Mouse (Mus musculus): ENCODE data around the gene Dbx1.

Gene Dbx1

DNA sequence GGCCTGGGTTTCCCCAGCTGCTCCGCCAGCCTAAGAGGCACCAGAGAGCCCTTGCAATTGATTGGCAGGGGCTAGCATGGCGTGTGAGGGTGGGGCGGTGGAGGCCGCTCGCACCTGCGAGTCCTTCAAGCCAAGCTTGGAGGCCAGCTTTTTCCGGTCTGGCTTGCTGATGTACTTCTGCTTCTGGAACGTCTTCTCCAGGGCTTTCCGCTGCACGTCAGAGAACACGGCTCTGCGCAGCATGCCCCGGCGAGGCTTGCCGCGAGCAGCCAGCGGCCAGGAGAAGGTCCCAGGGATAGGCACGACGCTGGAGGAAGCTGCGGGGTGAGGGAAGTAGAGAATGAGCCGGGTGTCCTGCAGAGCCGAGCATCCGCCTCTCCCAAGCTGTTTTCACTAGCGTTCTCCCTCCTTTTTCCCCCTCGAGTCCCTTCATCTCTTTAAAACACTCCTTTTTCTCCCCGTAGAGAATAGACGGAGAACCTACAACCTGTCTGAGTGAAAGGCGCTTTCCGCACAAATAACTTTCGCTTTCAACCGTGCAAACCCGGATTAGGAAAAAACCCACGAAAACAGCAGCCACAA is 3.2 kb downstream of the Dbx1 start:
- no peak for DNase-seq (ENCODE audit: low read depth, low spot score)

DNA sequence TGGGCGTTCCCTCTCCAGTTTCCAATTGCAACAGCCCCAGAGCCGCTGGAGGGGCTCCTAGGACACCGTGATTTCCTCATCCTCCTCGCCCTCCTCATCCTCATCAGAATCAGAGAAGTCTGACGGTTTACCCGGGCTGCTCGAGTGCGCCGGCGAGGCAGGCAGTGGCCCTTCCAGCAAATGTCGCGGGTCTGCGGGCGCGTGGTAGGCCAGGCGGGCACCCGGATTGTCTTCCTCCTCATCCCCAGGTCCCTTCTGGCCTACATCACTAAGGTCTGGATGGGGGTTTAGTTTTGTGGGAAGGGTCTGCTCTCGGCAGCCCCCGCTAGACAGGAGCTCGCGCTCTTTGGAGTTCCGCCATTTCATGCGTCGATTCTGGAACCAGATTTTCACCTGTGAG is 4.3 kb downstream of the Dbx1 start:
- DNase-seq (ENCODE audit: low read depth, low spot score): no peak

DNA sequence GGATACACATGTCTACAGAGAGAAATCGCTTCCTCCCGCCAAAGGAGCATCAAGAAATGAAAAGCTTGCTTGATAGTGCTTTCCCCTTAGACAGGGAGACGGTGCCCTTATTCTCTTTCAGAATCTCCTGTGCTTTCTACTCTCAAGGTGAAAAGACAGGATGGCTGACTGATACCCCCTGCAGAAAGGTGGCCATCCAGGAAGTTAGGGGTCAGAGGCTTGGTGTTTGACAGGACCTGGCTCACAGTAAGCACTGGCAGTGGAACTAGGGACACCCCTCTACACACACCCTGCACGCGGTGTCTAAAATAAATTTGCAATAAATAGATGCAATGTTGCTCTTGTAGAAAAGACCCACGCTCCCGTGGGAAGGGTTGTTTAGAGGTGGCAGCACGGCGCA is 4.8 kb downstream of the Dbx1 start:
- DNase-seq (ENCODE audit: low read depth, low spot score): no peak

- no peak for DNase-seq (ENCODE audit: low read depth, low spot score)
These were observed 16.5 kb downstream of the Dbx1 start for GRCm38 (mm10) chr7:49620160-49620559.

- no peak for DNase-seq (ENCODE audit: low read depth, low spot score)
These were observed 19.6 kb downstream of the Dbx1 start for GRCm38 (mm10) chr7:49617087-49617486.

DNA sequence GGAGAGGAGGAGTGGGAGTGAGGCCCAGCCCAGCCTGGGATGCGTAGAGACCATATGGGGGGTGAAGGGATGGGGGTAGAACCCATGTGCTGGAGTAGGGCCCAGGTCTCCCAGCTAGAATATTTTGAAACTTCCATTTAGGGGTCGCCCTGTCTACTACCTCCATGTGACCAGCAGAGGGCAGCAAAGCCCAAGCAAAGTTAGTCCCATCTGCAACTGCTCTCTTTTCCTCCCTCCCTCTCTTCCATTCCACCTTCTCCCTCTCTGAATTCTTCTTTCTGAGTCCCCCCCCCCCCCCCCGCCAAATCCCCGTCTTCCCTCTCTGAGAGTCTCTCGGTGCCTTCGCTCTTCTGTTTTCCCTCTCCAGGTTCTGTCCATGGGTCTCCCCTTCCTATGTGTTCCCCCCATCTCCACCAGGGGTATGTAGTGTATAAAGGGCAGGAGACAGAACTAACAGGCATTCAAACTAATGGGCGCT is 20.4 kb downstream of the Dbx1 start:
- DNase-seq (ENCODE audit: low read depth, low spot score): no peak

- DNase-seq (ENCODE audit: low read depth, low spot score): no peak
These were observed 31.5 kb downstream of the Dbx1 start for GRCm38 (mm10) chr7:49604965-49605795.

DNA sequence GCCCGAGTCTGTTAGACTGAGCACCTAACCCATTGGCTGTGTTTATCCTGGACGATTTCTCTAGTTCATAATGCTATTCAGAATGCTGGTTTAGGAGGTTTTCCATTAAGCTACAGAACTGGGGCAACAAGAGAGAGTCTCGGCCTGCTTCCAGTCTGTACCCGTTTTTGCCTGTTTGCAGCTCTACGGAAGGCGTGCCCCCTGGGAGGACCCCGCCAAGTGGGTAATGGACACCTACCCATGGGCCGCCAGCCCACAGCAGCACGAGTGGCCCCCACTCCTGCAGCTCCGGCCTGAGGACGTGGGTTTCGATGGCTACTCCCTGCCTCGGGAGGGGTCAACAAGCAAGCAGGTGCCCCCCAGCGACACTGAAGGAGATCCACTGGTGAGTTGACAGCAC is 32.4 kb downstream of the Dbx1 start:
- DNase-seq (ENCODE audit: low read depth, low spot score): no peak

DNA sequence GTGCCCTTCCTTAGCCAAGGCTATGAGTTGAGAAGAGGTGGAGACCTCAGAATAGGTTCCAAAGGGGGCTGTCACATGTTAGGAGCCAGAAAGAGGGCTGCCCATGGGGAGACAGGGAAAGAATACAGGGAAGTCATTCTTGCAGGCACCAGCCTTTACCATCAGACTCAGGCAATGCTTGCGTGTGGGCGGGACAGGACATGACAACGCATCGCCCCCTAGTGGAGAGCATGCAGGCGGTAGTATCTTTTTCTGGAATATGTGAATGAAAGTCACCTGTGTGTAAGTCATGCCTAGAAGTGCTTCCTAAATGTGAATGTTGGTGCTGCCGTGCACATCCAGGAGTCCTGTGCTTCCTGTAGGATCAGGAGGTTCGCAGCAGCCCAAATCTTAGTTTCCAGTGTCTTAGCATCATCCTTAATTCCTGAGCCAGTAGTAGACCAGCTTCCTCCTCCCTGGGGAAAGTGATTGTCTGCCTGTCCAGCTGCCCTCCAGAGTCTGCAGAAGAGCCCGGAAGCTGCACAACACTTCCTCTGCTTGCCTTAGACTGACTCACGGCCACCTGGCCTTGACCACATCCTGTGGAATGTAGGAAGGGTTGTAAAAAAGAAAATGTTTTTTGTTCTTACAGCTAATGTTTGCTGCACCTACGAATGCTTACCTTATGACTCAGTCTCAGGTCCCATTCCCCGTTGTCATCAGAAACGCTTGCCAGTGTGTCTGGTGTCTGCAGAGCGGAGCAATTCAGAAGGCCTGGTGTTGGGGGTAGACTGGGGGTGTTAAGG is 35.3 kb downstream of the Dbx1 start:
- DNase-seq (ENCODE audit: low read depth, low spot score): peak; percentile 30

DNA sequence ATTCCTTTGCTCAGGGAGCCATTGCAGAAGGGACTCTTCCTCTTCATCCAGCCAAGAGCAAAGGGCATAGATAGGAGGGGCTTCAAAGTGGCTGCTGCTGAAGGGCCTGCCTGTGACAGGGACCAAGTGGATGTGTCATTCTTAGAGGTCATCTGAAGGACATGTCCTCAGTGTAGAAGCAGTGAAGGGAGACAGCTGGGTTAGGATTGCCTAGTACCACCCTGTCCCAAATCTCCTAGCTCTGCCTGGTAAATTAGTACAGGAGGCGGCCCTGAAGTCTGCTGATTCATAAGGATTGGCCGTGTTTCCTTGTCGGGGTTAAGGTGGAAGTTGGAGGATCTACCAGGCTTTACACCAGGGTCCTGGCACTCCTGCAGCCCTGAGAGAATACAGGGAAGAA is 36.7 kb downstream of the Dbx1 start:
- DNase-seq (ENCODE audit: low read depth, low spot score): no peak

DNA sequence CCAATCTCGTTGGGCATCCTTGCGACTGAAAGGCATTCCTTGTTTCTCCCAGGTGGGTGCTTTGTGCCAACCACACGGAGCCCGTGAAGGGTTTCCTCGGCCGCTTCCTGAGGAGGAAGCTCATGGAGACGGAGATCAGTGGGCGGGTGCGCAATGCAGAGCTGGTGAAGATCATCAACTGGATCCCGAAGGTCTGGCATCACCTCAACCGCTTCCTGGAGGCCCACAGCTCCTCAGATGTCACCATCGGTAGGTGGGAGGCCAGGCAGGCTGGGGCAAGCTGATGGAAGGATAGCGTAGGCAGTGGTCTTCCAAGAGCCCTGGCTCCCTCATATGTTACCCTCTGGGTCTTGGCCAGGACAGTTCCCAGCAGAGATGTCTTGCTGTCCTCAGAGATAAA is 38.4 kb downstream of the Dbx1 start:
- no peak for DNase-seq (ENCODE audit: low read depth, low spot score)

- no peak for DNase-seq (ENCODE audit: low read depth, low spot score)
These were observed 38.9 kb downstream of the Dbx1 start for GRCm38 (mm10) chr7:49597776-49598175.

- no peak for DNase-seq (ENCODE audit: low read depth, low spot score)
These were observed 47.0 kb downstream of the Dbx1 start for GRCm38 (mm10) chr7:49589635-49590034.

DNA sequence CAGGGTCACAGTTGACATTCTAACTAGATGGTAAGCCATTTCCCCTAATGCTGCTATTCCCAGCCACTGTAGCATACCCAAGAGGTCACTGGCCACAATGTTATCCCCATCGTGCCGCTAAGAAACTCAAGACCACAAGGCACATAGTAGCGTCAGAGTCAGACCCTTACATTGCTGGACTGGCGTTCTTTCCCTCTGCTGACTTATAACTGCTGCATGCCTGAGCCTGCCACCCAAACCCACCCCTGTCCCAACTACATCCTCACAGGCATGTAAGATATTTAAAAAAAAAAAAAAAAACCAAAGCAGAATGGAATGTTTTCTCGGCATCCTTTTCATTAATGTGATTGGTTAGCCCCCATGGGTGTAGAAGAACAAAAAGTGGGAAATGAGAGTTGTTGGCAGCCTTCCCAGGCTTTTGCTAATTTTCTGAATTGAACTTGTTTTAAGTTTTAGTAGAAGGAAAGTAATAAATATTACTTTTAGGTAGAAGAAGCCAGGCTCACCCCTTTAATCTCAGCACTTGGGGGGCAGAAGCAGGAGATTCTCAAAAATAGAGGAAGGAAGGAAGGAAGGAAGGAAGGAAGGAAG is 50.0 kb downstream of the Dbx1 start:
- DNase-seq (ENCODE audit: low read depth, low spot score): no peak

GRCm38 (mm10) chr7:49583176-49583575 is 53.5 kb downstream of the Dbx1 start:
- no peak for DNase-seq (ENCODE audit: low read depth, low spot score)

- DNase-seq (ENCODE audit: low read depth, low spot score): no peak
These were observed 54.1 kb downstream of the Dbx1 start for GRCm38 (mm10) chr7:49582551-49582950.

- DNase-seq (ENCODE audit: low read depth, low spot score): no peak
These were observed 54.7 kb downstream of the Dbx1 start for GRCm38 (mm10) chr7:49581951-49582350.

Measured in brain, embryonic 18.5 days (tissue).